Mouse (Mus musculus) olfactory bulb, adult 2 months (tissue): Measurements from ENCODE around the gene Kif22.

Source experiments
- CTCF ChIP-seq: fragments of 200-500 bp; IDR thresholded peaks from 2 replicates; pipeline ENCODE4 v1.5.1; 2012; ENCODE audit warnings: low read depth, mild to moderate bottlenecking, low read length, moderate library complexity; ENCODE audit not compliant: insufficient read depth
- POLR2A ChIP-seq: fragments of 200-500 bp; IDR thresholded peaks from 2 replicates; pipeline ENCODE4 v1.6.1; 2012; ENCODE audit warnings: mild to moderate bottlenecking, low read depth, low read length, moderate library complexity; ENCODE audit not compliant: insufficient read depth

DNA sequence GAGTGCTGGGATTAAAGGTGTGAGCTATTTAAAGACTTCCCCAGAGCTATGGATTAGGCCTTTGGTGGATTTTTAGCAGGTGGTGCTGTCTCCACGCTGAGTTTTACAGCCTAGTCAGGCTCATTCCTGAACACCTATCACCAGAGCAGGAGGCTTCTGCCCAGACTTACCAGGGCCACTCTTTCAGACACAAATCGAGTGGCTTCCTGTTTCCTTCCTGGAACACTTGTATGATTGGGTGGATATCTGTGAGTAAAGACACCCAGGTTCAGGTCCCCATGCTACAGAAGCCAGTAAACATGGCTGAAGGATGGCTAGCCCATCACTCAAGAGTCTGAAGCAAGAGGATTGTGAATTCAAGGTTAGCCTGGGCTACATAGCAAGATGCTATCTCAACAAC is 40.7 kb upstream of the Kif22 start:
- TF ChIP-seq CTCF: no peak
- no peak for TF ChIP-seq POLR2A
